Mouse (Mus musculus): ENCODE measurements around the gene Tbc1d16.

DNA sequence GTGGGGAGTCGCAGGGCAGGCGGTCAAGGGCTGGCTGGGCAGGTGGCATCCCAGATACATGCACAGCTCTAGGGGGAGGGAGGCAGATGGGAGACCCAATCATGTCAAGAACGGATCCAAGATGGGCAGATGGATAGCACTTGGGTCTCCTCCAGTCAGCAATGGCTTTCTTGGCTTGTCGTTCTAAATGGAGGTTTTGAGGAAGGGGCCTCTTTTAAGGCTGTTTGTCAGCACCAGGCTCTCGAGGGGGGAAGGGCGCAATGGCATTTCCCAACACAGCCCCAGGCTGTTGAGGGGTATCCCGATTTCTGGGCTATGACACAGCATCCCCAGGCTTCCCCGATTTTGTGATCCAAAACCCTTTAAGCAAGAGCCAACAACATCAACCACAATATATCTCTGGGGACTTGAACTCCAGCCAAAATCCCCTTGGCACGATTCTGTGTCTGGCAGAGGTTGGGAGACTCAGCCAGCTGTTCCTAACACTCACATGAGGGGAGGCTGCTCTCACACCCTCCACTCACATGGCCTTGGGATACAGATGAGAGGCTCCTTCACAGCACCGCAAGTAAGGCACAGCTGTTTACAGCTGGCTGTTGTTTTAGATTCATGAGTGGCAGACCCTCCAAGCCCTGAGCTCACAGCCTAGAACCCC, 18.8 kb downstream of the Tbc1d16 start:
- TF ChIP-seq POLR2A (IDR thresholded peaks at IDR 0.05; ENCODE audit: borderline replicate concordance, control insufficient read depth, low read depth, low read length) (no peak), CTCF (IDR thresholded peaks at IDR 0.05; ENCODE audit: control insufficient read depth, insufficient read depth, low read length) (no peak)
